In genomic region chr4:137727506-137728187, GRCm38 (mm10) we compare ENCODE assay signal across 7 mouse cellular contexts.
DNase-seq lines count a peak whose midpoint lies in the region; ATAC-seq lines count a peak whose summit lies in the region.

No protein-coding gene starts in this region.

- no peaks in the 10 kb centered on the region for H3K9me3 ChIP-seq in embryonic facial prominence, embryonic 13.5 days

- H3K4me1 ChIP-seq in embryonic facial prominence, embryonic 13.5 days: peaks cover 43% of the 10 kb centered on the region

- peak; percentile 61 for DNase-seq in thymus, postnatal 4 days
- no peak for DNase-seq in thymus, postnatal 25 days
- peak; percentile 62 for DNase-seq in kidney, adult 9 months
- no peak for DNase-seq in spleen, adult 12 weeks (ENCODE audit: low spot score)

- no peak overlapping the region for H3K27ac ChIP-seq in embryonic facial prominence, embryonic 13.5 days

- no peak overlapping the region for H3K4me3 ChIP-seq in embryonic facial prominence, embryonic 13.5 days

- ATAC-seq in embryonic facial prominence, embryonic 13.5 days (ENCODE audit: insufficient number of reproducible peaks, insufficient read depth, low FRiP score, low TSS enrichment, low read depth): peak; percentile 10; the same call in 1 of the 2 replicates
- 0 out of 2 replicates have a peak, but pooled peaks have one; percentile 3 for ATAC-seq in megakaryocyte progenitor cell, adult 5-6 weeks (replicated peaks; ENCODE audit: poor library complexity)
- ATAC-seq in monocyte, adult 5-6 weeks (replicated peaks; ENCODE audit: insufficient number of reproducible peaks, low FRiP score, low TSS enrichment, poor library complexity, severe bottlenecking): no peak

- no peak overlapping the region for H3K9ac ChIP-seq in embryonic facial prominence, embryonic 13.5 days

- H3K27me3 ChIP-seq in embryonic facial prominence, embryonic 13.5 days: peaks cover 50% of the 10 kb centered on the region

- H3K36me3 ChIP-seq in embryonic facial prominence, embryonic 13.5 days: no peaks in the 10 kb centered on the region

- H3K4me2 ChIP-seq in embryonic facial prominence, embryonic 13.5 days: peak overlapping the region; percentile 47

- 5% methylated on average over 15 of the region's 18 CpGs for WGBS in embryonic facial prominence, embryonic 13.5 days

Comparison
In these comparisons a context has a peak if more than half of its experiments do, and no peak if none do; other contexts are left out.
1. DNase-seq: peak in thymus, postnatal 4 days (single experiment) and kidney, adult 9 months (single experiment); none in thymus, postnatal 25 days (single experiment) and spleen, adult 12 weeks (single experiment).